Mouse (Mus musculus) mammary gland, adult 2 months (tissue): ENCODE measurements around the gene Oas2. TPM values are rescaled to one million over a fixed set of nuclear protein-coding genes. Genes with fewer than 3 reads are reported as not detected.

Experiments used
- polyA plus RNA-seq: library from polyadenylated mRNA; depleted of rRNA; stranded (reverse); fragments of >200 nt; gene quantifications from 2 replicates; pipeline ENCODE4 v1.2.3, GENCODE M21; 2012; ENCODE audit warnings: low replicate concordance; rRNA removed

The Oas2 gene
- polyA plus RNA-seq = 16.2 and 35.6 TPM in 2 replicates

DNA sequence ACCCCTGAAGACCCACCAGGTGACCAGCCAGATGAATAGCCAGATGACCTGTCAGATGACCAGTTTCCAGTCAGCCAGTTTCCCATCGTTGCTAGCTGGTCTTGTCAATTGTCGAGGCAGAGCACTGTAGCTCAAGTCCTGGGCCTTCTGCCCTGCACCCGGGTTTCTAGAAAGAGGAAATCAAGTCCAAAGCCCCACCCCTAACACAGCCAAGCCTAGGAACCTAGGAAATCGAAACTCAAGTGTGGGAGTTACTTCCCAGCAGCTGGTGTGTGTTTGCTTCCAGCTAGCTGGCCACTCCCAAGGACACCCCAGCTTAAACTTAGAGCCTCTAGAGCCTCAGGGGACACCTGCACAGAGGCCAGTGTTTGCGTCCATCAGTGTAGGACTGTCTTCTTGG lies at the start of gene Oas2:
Gene Oas2, minus strand, starts transcription at position 166 of the 400 bp plus-strand sequence.

DNA sequence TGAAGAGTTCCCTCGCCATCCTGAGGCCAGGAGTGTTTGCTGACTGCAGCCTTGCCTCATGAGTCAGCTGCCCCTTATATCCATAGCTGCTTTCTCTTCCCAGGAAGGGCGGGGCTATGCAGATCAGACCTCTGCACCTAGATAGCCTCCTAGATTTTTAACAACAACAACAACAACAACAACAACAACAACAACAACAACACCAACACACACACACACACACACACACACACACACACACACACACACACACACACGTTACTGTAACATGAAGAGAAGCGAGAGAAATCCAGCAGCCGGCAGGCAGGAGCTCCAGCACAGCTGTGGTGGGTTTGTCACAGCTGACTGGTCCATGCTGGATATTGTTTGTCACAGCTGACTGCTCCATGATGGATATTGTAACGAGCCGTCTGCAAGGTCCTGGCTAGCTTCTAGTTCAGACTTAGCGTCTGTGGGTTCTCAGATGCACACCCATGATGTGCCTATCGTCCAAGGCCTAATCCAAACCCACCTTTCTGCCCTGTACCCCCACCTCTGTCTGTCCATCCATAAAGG lies 45.9 kb upstream of the Oas2 start, which contains the start of gene Oas1e:
Gene Oas1e, minus strand, starts transcription at position 51 of the 555 bp plus-strand sequence.

DNA sequence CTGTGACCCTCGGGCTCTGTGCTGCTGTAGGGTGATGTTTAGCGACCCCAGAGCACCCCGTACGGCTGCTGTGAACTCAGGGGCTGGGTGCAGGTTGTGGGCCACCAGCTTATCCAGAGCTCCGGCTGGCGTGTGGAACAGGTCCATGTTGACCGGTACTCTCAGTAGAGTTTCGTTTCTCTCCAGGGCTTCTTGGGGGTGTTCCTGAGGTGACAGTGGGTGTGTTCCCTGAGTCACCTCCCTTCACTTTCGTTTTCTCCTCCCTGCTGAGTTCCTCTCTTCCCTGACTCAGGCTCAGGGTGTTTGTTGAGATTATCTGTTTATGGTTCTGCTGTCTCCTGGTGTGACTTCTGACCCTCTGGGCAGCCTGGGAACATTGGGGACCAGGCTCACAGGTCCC lies 27.8 kb upstream of the Oas2 start, which contains the start of gene Oas3:
Gene Oas3, minus strand, starts transcription at position 184 of the 400 bp plus-strand sequence.

DNA sequence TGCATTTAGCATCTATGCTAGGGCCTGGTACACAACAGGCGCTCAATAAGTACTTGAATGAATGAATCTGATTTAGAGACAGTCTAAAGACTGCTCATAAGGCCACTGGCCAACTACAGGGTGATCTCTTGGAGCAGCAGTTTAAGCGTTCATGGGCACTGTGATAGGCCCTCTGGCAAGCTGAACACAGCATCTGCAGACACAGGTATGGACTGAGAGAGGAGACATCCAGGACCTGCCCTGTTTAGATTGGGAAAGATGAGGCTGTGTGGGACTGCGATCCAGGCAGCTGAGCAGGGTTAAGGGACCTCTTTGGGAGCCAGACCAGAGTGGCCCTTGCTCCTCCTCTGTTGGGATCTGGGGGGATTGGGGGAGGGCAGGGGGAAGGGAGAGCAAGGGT lies 37.8 kb downstream of the Oas2 start, which contains the start of gene Dtx1:
Gene Dtx1, minus strand, starts transcription at position 101 of the 400 bp plus-strand sequence.

Other genes with a start within 250 kb of the Oas2 start
- 44.7 and 58.3 TPM in 2 replicates for gene Plbd2, start 246.2 kb downstream of the Oas2 start, polyA plus RNA-seq
- 45.1 and 51.3 TPM in 2 replicates for gene Slc8b1, start 238.7 kb downstream of the Oas2 start, polyA plus RNA-seq
- gene Tpcn1, start 161.2 kb downstream of the Oas2 start, polyA plus RNA-seq = 96.5 and 128 TPM in 2 replicates
- 0.09 and 0.10 TPM in 2 replicates for gene Iqcd, start 160.8 kb downstream of the Oas2 start, polyA plus RNA-seq
- 16.2 and 21.6 TPM in 2 replicates for gene Rita1, start 137.3 kb downstream of the Oas2 start, polyA plus RNA-seq
- gene Ddx54, start 137.1 kb downstream of the Oas2 start, polyA plus RNA-seq = 36.0 and 68.7 TPM in 2 replicates
- gene Cfap73, start 115.6 kb downstream of the Oas2 start, polyA plus RNA-seq = not detected in 2 replicates
- 8.6 and 17.3 TPM in 2 replicates for gene Rasal1, start 101.0 kb downstream of the Oas2 start, polyA plus RNA-seq
- 33.2 and 71.3 TPM in 2 replicates for gene Dtx1, start 37.9 kb downstream of the Oas2 start, polyA plus RNA-seq
- gene Oas3, start 27.8 kb upstream of the Oas2 start, polyA plus RNA-seq = 6.4 and 7.7 TPM in 2 replicates
- gene Oas1e, start 45.7 kb upstream of the Oas2 start, polyA plus RNA-seq = not detected in 2 replicates
- 3.6 and 5.2 TPM in 2 replicates for gene Oas1c, start 62.7 kb upstream of the Oas2 start, polyA plus RNA-seq
- 0.20 and 1.3 TPM in 2 replicates for gene Oas1f, start 97.5 kb upstream of the Oas2 start, polyA plus RNA-seq
- gene Oas1h, start 111.6 kb upstream of the Oas2 start, polyA plus RNA-seq = not detected in 2 replicates
- 3.5 and 4.9 TPM in 2 replicates for gene Oas1g, start 137.8 kb upstream of the Oas2 start, polyA plus RNA-seq
- gene Oas1a, start 157.7 kb upstream of the Oas2 start, polyA plus RNA-seq = 8.8 and 12.8 TPM in 2 replicates
- gene Oas1d, start 164.7 kb upstream of the Oas2 start, polyA plus RNA-seq = not detected in 2 replicates